Mouse (Mus musculus): Measurements from ENCODE around the gene Scp2. TPM values are rescaled to one million over a fixed set of nuclear protein-coding genes. Genes with fewer than 3 reads are reported as not detected.

The Scp2 gene
- total and polyA plus RNA-seq, 3 experiments, result 65.8 to 84.4 TPM; not detected in 1

GRCm38 (mm10) chr4:108068081-108068480 is 76.7 kb downstream of the Scp2 start (continued):
- TF ChIP-seq ETS1 (IDR thresholded peaks at IDR 0.05; ENCODE audit: low read depth, low read length), result no peak

- Histone ChIP-seq H3K79me2 (ENCODE audit: control insufficient read depth, insufficient read depth, low read length, poor library complexity) (peaks cover 6% of the 10 kb centered on the region; the same call in 1 of the 2 replicates), H3K36me3 (ENCODE audit: control insufficient read depth in 1 of 2, insufficient read depth in 2 of 2, low read length in 2 of 2) (peaks cover 0 to 12% of the 10 kb centered on the region in 2 experiments; a peak in 3 of 4 replicates), H3K4me3 (ENCODE audit: control insufficient read depth in 1 of 2, insufficient read depth in 1 of 2, low read depth in 2 of 2, low read length in 2 of 2) (no peak overlapping the region), H3K4me1 (ENCODE audit: control insufficient read depth in 1 of 2, insufficient read depth in 2 of 2, low read length in 2 of 2) (peaks cover 0 to 6% of the 10 kb centered on the region in 2 experiments; a peak in 2 of 4 replicates), H3K9ac (ENCODE audit: control insufficient read depth, low read depth, low read length, poor library complexity, severe bottlenecking) (no peak overlapping the region), H3K9me3 (replicated peaks; ENCODE audit: insufficient read depth, low read length) (no peaks in the 10 kb centered on the region), H3K27me3 (ENCODE audit: control insufficient read depth in 1 of 2, insufficient read depth in 2 of 2, low read length in 2 of 2) (no peaks in the 10 kb centered on the region), H3K27ac (ENCODE audit: control insufficient read depth, low read depth, low read length) (no peak overlapping the region)
- TF ChIP-seq SIN3A (IDR thresholded peaks at IDR 0.05; ENCODE audit: low read length), result no peak
- TF ChIP-seq HCFC1 (IDR thresholded peaks at IDR 0.05; ENCODE audit: low read depth, low read length), result no peak
- no peak for TF ChIP-seq MXI1 (IDR thresholded peaks at IDR 0.05; ENCODE audit: low read depth, low read length)
- no peak for TF ChIP-seq ZKSCAN1 (IDR thresholded peaks at IDR 0.05; ENCODE audit: low read depth, low read length)
- no peak for TF ChIP-seq TCF12 (IDR thresholded peaks at IDR 0.05; ENCODE audit: low read depth, low read length)
- no peak for TF ChIP-seq GABPA (IDR thresholded peaks at IDR 0.05; ENCODE audit: low read depth, low read length)
- TF ChIP-seq MYC (IDR thresholded peaks at IDR 0.05; ENCODE audit: low read depth, low read length), result no peak
- TF ChIP-seq TBP (IDR thresholded peaks at IDR 0.05; ENCODE audit: low read depth, low read length), result no peak
- TF ChIP-seq CTCF (IDR thresholded peaks at IDR 0.05 in 2 of 3, conservative IDR thresholded peaks at IDR 0.05 in 1 of 3; ENCODE audit: control insufficient read depth in 1 of 3, insufficient read depth in 1 of 3, low read depth in 2 of 3, low read length in 3 of 3, poor library complexity in 1 of 3, severe bottlenecking in 1 of 3), result no peak
- TF ChIP-seq E2F4 (IDR thresholded peaks at IDR 0.05; ENCODE audit: borderline replicate concordance, low read depth, low read length), result no peak
- TF ChIP-seq TAL1 (IDR thresholded peaks at IDR 0.05; ENCODE audit: low read length), result no peak
- no peak for TF ChIP-seq POLR2A (IDR thresholded peaks at IDR 0.05; ENCODE audit: control insufficient read depth in 1 of 2, insufficient read depth in 1 of 2, low read depth in 1 of 2, low read length in 2 of 2, poor library complexity in 1 of 2)
- TF ChIP-seq MAFK (IDR thresholded peaks at IDR 0.05; ENCODE audit: borderline replicate concordance, low read depth, low read length), result no peak
- TF ChIP-seq GATA1 (IDR thresholded peaks at IDR 0.05; ENCODE audit: low read depth, low read length), result no peak
- TF ChIP-seq ETS1 (IDR thresholded peaks at IDR 0.05; ENCODE audit: low read depth, low read length), result no peak
- no peak for DNase-seq (ENCODE audit: low read depth, low spot score)
Measured at GRCm38 (mm10) chr4:108067261-108067660, 77.5 kb downstream of the Scp2 start.

GRCm38 (mm10) chr4:108066569-108066968 is 78.2 kb downstream of the Scp2 start:
- Histone ChIP-seq H3K27me3 (ENCODE audit: control insufficient read depth in 1 of 2, insufficient read depth in 2 of 2, low read length in 2 of 2) (no peaks in the 10 kb centered on the region), H3K4me3 (ENCODE audit: control insufficient read depth in 1 of 2, insufficient read depth in 1 of 2, low read depth in 2 of 2, low read length in 2 of 2) (no peak overlapping the region), H3K36me3 (ENCODE audit: control insufficient read depth in 1 of 2, insufficient read depth in 2 of 2, low read length in 2 of 2) (peaks cover 2 to 8% of the 10 kb centered on the region in 2 experiments), H3K4me1 (ENCODE audit: control insufficient read depth in 1 of 2, insufficient read depth in 2 of 2, low read length in 2 of 2) (peaks cover 0 to 3% of the 10 kb centered on the region in 2 experiments; a peak in 1 of 4 replicates), H3K9ac (ENCODE audit: control insufficient read depth, low read depth, low read length, poor library complexity, severe bottlenecking) (no peak overlapping the region), H3K79me2 (ENCODE audit: control insufficient read depth, insufficient read depth, low read length, poor library complexity) (peaks cover 6% of the 10 kb centered on the region; the same call in 1 of the 2 replicates), H3K27ac (ENCODE audit: control insufficient read depth, low read depth, low read length) (no peak overlapping the region), H3K9me3 (replicated peaks; ENCODE audit: insufficient read depth, low read length) (no peaks in the 10 kb centered on the region)
- TF ChIP-seq TCF12 (IDR thresholded peaks at IDR 0.05; ENCODE audit: low read depth, low read length), result no peak
- no peak for TF ChIP-seq EP300 (IDR thresholded peaks at IDR 0.05; ENCODE audit: low read depth in 1 of 2, low read length in 2 of 2)
- TF ChIP-seq GABPA (IDR thresholded peaks at IDR 0.05; ENCODE audit: low read depth, low read length), result no peak
- TF ChIP-seq HCFC1 (IDR thresholded peaks at IDR 0.05; ENCODE audit: low read depth, low read length), result no peak
- no peak for TF ChIP-seq MYB (IDR thresholded peaks at IDR 0.05; ENCODE audit: low read depth, low read length)
- TF ChIP-seq USF2 (IDR thresholded peaks at IDR 0.05; ENCODE audit: borderline replicate concordance in 1 of 2, insufficient read depth in 1 of 2, low read depth in 1 of 2, low read length in 2 of 2), result no peak
- TF ChIP-seq POLR2AphosphoS5 (IDR thresholded peaks at IDR 0.05; ENCODE audit: borderline replicate concordance, low read depth, low read length), result no peak
- no peak for TF ChIP-seq JUND (IDR thresholded peaks at IDR 0.05; ENCODE audit: low read depth, low read length)
- DNase-seq (ENCODE audit: low read depth, low spot score), result no peak

Data from MEL (cell line).